Comparison of ENCODE assay signal across 8 mouse cellular contexts in the genomic region with DNA sequence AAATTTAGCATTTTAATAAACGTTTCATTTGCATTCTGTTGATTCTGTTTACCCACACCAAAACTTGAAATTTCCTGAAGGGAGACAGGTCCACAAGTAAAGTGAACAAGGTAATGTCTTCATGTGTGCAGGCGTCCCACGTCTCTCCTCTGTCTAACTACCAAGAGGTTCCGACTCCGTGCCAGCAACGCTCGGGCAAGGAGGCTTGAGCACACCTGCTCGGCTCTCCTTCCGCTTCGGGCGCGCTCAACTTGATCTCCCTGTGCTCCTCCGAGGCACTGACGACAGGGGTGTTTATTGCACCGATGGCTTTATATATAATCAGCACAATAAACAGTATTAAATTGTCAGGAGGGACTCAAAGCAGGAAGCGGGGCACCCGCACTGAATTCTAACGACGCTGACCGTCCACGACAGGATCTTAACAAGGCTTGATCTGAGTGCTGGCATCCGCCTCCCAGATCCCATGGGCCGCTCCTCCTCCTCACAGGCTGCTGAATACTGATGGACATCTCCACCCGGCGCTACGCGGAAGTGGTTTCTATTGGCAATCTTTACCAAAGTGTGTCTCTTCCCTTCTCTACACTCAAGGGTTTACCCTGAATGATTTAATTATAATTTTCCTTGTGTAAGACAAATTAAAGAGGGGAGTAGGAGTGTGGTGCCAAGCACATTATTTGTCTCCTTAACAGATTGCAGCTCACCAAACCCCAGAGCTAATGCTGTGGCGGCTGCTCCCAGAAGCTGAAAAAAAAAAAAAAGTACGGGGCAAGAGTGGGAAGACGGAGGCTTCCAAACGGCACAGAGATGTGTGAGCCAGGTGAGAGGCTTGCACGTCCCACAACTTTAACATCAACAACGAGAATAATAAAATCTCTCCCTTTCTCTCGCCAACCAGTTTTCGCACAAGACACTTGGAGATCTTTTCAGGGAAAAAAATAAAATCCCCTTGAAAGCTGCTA.
DNase-seq lines count a peak whose midpoint lies in the region; ATAC-seq and TF ChIP-seq lines count a peak whose summit lies in the region.
"Had no signal": no experiment of that assay in that cellular context is flagged by ENCODE, and none has a peak within 500 bp of the region (broad histone marks: within the 10 kb centered on the region; RNA-seq: fewer than 3 reads in every experiment).

No protein-coding gene starts in this region.

- peak overlapping the region; percentile 31 for H3K4me2 ChIP-seq in hindbrain, embryonic 12.5 days (replicated peaks)
- H3K4me2 ChIP-seq in forebrain, embryonic 16.5 days (ENCODE audit: low read length) = peak overlapping the region; percentile 39
- peak overlapping the region; percentile 43 for H3K4me2 ChIP-seq in midbrain, postnatal 0 days (ENCODE audit: low read depth, low read length, poor library complexity, severe bottlenecking)

- H3K9me3 ChIP-seq in hindbrain, embryonic 12.5 days (replicated peaks) = no peaks in the 10 kb centered on the region
- no peaks in the 10 kb centered on the region for H3K9me3 ChIP-seq in hindbrain, embryonic 10.5 days
- no peaks in the 10 kb centered on the region for H3K9me3 ChIP-seq in forebrain, embryonic 16.5 days (ENCODE audit: control insufficient read depth, low read length)
- H3K9me3 ChIP-seq in midbrain, postnatal 0 days (ENCODE audit: low read length) = no peaks in the 10 kb centered on the region
- H3K9me3 ChIP-seq: G1E had no signal

- peaks cover 4% of the 10 kb centered on the region; the same call in 1 of the 2 replicates for H3K27me3 ChIP-seq in hindbrain, embryonic 12.5 days
- no peaks in the 10 kb centered on the region for H3K27me3 ChIP-seq in hindbrain, embryonic 10.5 days (ENCODE audit: insufficient read depth, poor library complexity, severe bottlenecking)
- 0 out of 2 replicates have a peak, but pooled peaks cover 3% of the 10 kb centered on the region for H3K27me3 ChIP-seq in forebrain, embryonic 16.5 days (replicated peaks; ENCODE audit: control insufficient read depth, insufficient read depth, low read length)
- H3K27me3 ChIP-seq in midbrain, postnatal 0 days (ENCODE audit: insufficient read depth, low read length) = no peaks in the 10 kb centered on the region

- no peak overlapping the region for H3K27ac ChIP-seq in hindbrain, embryonic 12.5 days
- H3K27ac ChIP-seq in hindbrain, embryonic 10.5 days = no peak overlapping the region
- H3K27ac ChIP-seq in forebrain, embryonic 16.5 days (ENCODE audit: low read length) = 0 out of 2 replicates have a peak overlapping the region, but pooled peaks have one; percentile 8
- no peak overlapping the region for H3K27ac ChIP-seq in midbrain, postnatal 0 days (ENCODE audit: low read depth, low read length)

- no peak for ATAC-seq in hindbrain, embryonic 12.5 days (ENCODE audit: low FRiP score)
- peak; percentile 51 for ATAC-seq in forebrain, embryonic 16.5 days
- no peak for ATAC-seq in midbrain, postnatal 0 days (ENCODE audit: low FRiP score)

- no peak for TF ChIP-seq CTCF in midbrain, postnatal 0 days (IDR thresholded peaks at IDR 0.05)

- DNase-seq in hindbrain, embryonic 10.5 days (ENCODE audit: low spot score) = no peak
- DNase-seq in brain, adult 2 months (ENCODE audit: low read depth, low spot score) = peak; percentile 67
- peak; percentile 45 for DNase-seq in midbrain, postnatal 0 days (ENCODE audit: low spot score)
- DNase-seq in c-Kit-positive CD71-positive TER-119-positive erythroid progenitor cells, embryonic 14.5 days (ENCODE audit: low spot score) = no peak
- no peak for DNase-seq in kidney, postnatal 4 days

- H3K36me3 ChIP-seq in hindbrain, embryonic 12.5 days = peaks cover 11% of the 10 kb centered on the region
- peaks cover 30% of the 10 kb centered on the region for H3K36me3 ChIP-seq in hindbrain, embryonic 10.5 days
- H3K36me3 ChIP-seq in forebrain, embryonic 16.5 days (ENCODE audit: control insufficient read depth, insufficient read depth) = no peaks in the 10 kb centered on the region; the same call in 1 of the 2 replicates
- no peaks in the 10 kb centered on the region for H3K36me3 ChIP-seq in midbrain, postnatal 0 days (ENCODE audit: insufficient read depth, low read length)

- H3K9ac ChIP-seq in hindbrain, embryonic 12.5 days = peak overlapping the region; percentile 23; the same call in 1 of the 2 replicates
- H3K9ac ChIP-seq in forebrain, embryonic 16.5 days (replicated peaks; ENCODE audit: low read depth, low read length) = peak overlapping the region; percentile 20
- peak overlapping the region; percentile 0; the same call in 1 of the 2 replicates for H3K9ac ChIP-seq in midbrain, postnatal 0 days (replicated peaks; ENCODE audit: low read length, poor library complexity, severe bottlenecking)

- WGBS in hindbrain, embryonic 12.5 days = 69% methylated on average over 35 of the region's 35 CpGs
- 85% methylated on average over 35 of the region's 35 CpGs for WGBS in hindbrain, embryonic 10.5 days
- 39% methylated on average over 35 of the region's 35 CpGs for WGBS in forebrain, embryonic 16.5 days
- WGBS in midbrain, postnatal 0 days = 40% methylated on average over 35 of the region's 35 CpGs

- no peak overlapping the region for H3K4me3 ChIP-seq in hindbrain, embryonic 12.5 days
- H3K4me3 ChIP-seq in hindbrain, embryonic 10.5 days = no peak overlapping the region
- H3K4me3 ChIP-seq in forebrain, embryonic 16.5 days (replicated peaks; ENCODE audit: low read length) = peak overlapping the region; percentile 12
- peak overlapping the region; percentile 25; the same call in 1 of the 2 replicates for H3K4me3 ChIP-seq in midbrain, postnatal 0 days (ENCODE audit: low read depth, low read length)

- peaks cover 36% of the 10 kb centered on the region for H3K4me1 ChIP-seq in hindbrain, embryonic 12.5 days
- peaks cover 24% of the 10 kb centered on the region for H3K4me1 ChIP-seq in hindbrain, embryonic 10.5 days (replicated peaks)
- H3K4me1 ChIP-seq in forebrain, embryonic 16.5 days (replicated peaks; ENCODE audit: control insufficient read depth, insufficient read depth, low read length) = peaks cover 27% of the 10 kb centered on the region
- H3K4me1 ChIP-seq in midbrain, postnatal 0 days (ENCODE audit: insufficient read depth, low read length) = 0 out of 2 replicates have a peak, but pooled peaks cover 8% of the 10 kb centered on the region

Comparison
In these comparisons a context has a peak if more than half of its experiments do, and no peak if none do; other contexts are left out.
1. H3K4me3 ChIP-seq: peak in forebrain, embryonic 16.5 days (single experiment) and midbrain, postnatal 0 days (single experiment); none in hindbrain, embryonic 12.5 days (single experiment) and hindbrain, embryonic 10.5 days (single experiment).
2. DNase-seq: peak in brain, adult 2 months (single experiment) and midbrain, postnatal 0 days (single experiment); none in hindbrain, embryonic 10.5 days (single experiment), c-Kit-positive CD71-positive TER-119-positive erythroid progenitor cells, embryonic 14.5 days (single experiment) and kidney, postnatal 4 days (0 of 2).
3. Peak in every context shown above with its lines, with median percentiles within 50 percentile points of each other: H3K4me2 ChIP-seq and H3K9ac ChIP-seq.